Mouse (Mus musculus) lung, adult 18-20 months (tissue): ENCODE measurements around the gene Camta1.

Experiments
- DNase-seq, 2 experiments: peaks; one replicate each; pipeline ENCODE4 v3.0.0; 2022; ENCODE audit warnings: mixed read lengths in 2 of 2

The Camta1 gene

GRCm38 (mm10) chr4:151355505-151355904, 506.2 kb downstream of the Camta1 start:
- no peak for DNase-seq

- DNase-seq, result no peak
These were observed 508.9 kb downstream of the Camta1 start for GRCm38 (mm10) chr4:151352791-151353190.

- DNase-seq, result no peak
These were observed 509.4 kb downstream of the Camta1 start for GRCm38 (mm10) chr4:151352249-151352648.

DNA sequence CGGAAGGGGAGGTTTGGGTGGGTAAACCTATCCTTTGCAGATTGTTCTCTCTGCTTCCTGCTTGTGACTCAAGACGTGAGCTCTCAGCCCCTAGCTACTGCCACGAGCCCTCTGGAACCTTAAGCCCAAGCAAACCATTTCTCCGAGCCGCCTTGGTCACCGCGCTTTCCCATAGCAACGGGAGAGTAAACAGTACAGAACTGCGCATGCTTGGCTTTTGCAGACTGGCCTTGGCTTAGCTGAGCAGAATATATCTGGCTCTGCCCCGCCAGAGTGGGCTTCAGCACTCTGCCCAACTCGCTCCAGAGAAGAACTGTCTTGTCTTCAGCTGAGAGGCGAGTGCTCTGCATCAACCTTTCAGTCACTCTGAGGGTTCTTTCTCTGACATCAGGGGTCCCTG, 509.9 kb downstream of the Camta1 start:
- no peak for DNase-seq

DNA sequence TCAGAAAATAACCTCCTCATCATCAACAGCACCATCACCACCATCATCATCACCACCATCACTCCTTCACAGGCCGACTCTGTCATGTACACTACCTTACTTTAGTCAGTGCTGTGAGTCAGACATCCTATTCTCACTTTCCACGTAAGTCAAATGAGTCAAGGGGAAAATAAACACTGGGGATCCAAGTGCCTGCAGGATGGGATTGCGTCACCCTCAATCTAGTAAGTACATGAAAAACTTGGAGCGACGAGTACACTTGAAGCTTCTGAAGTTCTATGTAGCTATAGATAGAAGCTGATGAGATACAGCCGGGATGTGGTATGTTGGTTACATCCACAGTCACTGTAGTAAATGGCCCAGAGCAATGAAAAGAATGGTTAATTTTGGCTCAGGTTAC, 514.1 kb downstream of the Camta1 start:
- peak; percentile 8 to 25 for DNase-seq

GRCm38 (mm10) chr4:151346673-151347072, 515.0 kb downstream of the Camta1 start:
- no peak for DNase-seq

- DNase-seq, result no peak
These were observed 516.9 kb downstream of the Camta1 start for GRCm38 (mm10) chr4:151344811-151345210.

GRCm38 (mm10) chr4:151339421-151339820, 522.3 kb downstream of the Camta1 start:
- DNase-seq, result peak; percentile 6 to 39

DNA sequence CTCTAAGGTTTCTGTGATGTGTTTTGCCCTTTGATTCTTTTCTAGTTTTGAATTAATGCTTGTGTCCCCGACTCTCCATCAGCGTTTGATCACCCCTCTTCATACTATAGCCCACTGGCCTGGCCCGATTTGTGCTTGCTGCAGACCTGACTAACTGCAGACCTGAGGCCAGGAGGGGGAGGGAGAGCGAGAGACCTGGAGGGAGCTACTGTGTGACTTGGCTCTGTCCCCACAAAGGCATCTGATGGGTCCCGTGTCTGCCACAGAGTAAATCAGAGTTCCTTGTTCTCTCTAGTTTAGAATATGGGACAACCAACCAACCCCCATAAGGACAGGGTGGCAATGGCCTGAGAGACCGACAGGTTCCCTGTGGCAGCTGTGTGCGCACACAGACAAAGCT, 522.7 kb downstream of the Camta1 start:
- no peak for DNase-seq

GRCm38 (mm10) chr4:151337543-151337942, 524.1 kb downstream of the Camta1 start:
- no peak for DNase-seq

GRCm38 (mm10) chr4:151336413-151336812, 525.3 kb downstream of the Camta1 start:
- no peak for DNase-seq

DNA sequence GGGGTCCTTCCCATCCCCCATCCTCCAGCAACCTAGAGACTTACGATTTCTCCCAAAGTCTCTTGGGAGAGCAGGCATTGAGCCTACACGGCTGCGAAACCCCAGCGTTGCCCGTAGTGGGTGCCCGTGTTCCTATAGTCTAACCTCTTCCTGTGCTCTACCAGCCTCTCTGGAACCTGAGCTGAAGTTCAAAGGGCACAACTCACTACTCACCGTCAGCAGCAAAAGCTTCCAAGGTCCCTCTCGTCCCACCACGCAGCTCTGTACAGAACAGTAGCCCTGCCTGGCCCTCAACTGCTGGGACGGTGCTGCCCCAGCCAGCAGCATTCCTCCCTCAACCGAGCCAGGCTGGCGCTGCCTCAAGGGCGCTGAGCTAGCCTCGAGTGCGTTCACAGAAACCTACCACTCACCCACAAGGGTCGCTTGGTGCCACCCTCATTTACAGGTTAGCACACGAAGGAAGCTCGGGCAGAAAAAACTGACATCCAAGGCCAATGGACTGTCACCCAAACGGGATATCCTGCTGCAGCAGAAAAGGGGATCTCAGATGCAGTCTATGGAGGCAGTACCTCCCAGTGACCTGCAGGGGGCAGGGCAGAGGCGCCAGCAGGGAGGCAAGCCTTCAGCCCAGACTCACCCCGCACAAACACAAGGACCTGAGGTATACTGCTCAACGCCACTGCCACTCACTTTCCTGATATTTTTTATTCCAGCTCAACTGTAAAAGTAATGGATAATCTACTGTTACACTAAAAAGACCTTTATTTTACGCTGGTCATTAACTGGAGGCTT, 526.5 kb downstream of the Camta1 start:
- DNase-seq, result peak in 1 of 2 experiments; percentile 19

- no peak for DNase-seq
These were observed 529.4 kb downstream of the Camta1 start for GRCm38 (mm10) chr4:151332074-151332849.

DNA sequence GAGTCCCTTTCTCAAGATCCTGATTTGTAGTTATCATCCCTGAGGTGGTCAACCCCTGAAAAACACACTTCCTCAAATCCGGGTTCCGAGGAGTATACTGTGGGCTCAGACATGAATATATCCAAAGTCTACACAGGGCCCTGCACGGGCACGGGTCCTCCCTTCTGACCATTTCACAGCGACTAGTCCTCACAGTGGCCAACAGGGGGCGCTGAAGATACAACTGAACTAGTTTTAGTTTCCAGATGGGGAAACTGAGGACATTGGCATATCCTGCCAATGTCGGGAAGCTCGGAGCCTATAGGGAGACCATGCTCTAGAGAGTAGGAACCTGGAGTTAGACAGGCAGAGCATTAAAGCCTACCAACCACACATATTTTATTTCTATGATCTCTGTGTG, 530.7 kb downstream of the Camta1 start:
- no peak for DNase-seq

GRCm38 (mm10) chr4:151328071-151328470, 533.6 kb downstream of the Camta1 start:
- DNase-seq, result no peak

GRCm38 (mm10) chr4:151326971-151327686, 534.5 kb downstream of the Camta1 start:
- DNase-seq, result no peak

- DNase-seq, result no peak
These were observed 545.2 kb downstream of the Camta1 start for GRCm38 (mm10) chr4:151316428-151316827.

DNA sequence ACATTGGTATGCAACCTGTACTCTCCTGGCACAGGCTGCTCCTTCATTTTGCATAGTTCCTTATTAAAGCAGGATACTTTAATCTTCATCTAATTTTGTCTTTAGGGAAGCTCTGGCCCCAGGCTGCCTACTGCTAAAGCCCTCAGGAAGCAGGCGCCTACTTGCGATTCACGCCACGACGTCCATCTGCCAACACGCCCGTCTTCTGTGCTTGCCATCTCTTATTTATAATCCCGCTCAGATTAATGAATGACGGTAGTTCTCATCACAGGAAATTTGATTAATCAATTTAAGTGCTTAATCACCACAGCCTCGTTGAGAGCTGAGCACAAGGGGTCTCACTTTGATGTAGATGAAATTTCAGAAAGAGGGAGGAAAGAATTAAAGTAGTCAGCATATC, 546.0 kb downstream of the Camta1 start:
- no peak for DNase-seq

- no peak for DNase-seq
These were observed 550.9 kb downstream of the Camta1 start for GRCm38 (mm10) chr4:151310773-151311172.

DNA sequence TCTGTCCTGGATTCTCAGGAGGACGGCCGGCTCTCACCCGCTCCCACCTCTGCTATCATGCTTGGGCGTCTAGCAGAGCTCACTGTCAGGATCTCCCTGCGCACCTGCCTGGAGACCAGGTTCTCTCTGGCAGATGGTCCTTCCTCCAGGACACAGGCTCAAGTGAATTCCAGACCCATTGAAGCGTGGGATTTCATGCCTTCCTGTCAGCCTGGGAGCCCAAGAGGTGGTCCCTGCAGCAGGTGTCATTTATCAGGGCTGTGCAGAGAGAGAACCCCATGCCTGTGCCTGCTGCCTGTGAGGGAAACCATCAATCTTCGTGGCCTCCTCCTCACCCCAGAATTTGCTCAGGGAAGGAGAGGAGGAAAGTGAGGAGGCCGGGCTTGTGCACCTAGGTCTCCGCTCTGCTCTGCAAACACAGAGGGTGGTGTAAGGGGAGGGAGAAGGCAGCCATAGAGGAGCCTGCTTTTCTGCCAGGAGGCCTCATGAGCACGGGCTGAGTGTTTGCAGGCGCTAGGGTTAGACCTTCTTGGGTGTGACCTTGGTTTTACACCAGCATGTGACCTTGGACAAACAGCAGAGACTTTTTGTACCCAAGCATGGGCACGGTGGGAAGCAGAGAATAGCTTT, 551.5 kb downstream of the Camta1 start:
- DNase-seq, result no peak

DNA sequence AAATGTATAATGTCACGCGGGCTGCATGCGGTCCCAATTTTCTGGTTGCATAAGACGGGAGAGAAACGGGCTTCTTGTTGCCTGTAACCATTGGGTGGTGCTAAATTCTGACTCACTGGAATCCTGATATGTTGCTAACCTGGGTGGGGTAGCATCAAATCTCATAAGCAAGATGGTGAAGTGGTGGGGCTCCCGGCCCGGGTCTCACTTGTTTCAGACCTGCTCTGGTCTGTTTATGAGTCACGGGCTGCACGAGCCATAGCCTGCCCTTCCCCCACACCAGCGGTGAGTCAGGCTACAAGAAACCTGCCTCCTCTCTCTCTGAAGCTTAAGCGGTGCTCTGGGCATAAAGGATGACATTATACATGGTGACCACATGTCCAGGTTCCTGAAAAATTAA, 554.8 kb downstream of the Camta1 start:
- no peak for DNase-seq

GRCm38 (mm10) chr4:151306311-151306765, 555.3 kb downstream of the Camta1 start:
- no peak for DNase-seq

DNA sequence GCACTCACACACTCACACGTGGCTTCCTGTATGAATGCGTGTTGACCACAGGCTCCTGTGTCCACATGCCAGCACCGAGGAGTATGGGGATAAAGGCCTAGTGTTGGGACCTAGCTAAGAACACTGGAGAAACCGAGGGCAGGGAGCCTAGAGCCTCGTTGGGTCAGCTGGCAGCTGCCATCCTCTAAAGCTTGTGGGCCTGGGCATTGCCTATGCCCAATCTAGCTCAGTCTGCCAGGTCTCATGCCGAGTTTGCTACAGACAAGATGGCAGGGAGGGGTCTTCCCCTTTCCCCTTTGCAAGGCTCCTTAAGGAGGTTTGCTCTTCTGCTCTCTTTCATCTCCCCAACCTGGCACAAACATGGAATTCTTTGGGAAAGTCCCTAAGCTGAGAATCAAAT, 555.9 kb downstream of the Camta1 start:
- no peak for DNase-seq
